Mouse (Mus musculus) thymus, postnatal 10 days (tissue): ENCODE results near the gene Grik5.

Experiments used
- DNase-seq, 2 experiments: peaks; one replicate each; pipeline ENCODE4 v3.0.0; 2021; ENCODE audit warnings: low spot score in 2 of 2

The Grik5 gene

GRCm38 (mm10) chr7:25071979-25072715 is at the start of gene Grik5, which contains the start of gene Zfp574:
TSS of gene Grik5 (minus strand) at chr7:25072346.
TSS of gene Zfp574 (plus strand) at chr7:25072567.
- no peak for DNase-seq

GRCm38 (mm10) chr7:25121240-25121786 is 49.2 kb upstream of the Grik5 start:
- no peak for DNase-seq

GRCm38 (mm10) chr7:25120061-25120834 is 48.1 kb upstream of the Grik5 start:
- DNase-seq, result peak in 1 of 2 experiments; percentile 26

GRCm38 (mm10) chr7:25112956-25113603 is 40.9 kb upstream of the Grik5 start:
- DNase-seq, result no peak

DNA sequence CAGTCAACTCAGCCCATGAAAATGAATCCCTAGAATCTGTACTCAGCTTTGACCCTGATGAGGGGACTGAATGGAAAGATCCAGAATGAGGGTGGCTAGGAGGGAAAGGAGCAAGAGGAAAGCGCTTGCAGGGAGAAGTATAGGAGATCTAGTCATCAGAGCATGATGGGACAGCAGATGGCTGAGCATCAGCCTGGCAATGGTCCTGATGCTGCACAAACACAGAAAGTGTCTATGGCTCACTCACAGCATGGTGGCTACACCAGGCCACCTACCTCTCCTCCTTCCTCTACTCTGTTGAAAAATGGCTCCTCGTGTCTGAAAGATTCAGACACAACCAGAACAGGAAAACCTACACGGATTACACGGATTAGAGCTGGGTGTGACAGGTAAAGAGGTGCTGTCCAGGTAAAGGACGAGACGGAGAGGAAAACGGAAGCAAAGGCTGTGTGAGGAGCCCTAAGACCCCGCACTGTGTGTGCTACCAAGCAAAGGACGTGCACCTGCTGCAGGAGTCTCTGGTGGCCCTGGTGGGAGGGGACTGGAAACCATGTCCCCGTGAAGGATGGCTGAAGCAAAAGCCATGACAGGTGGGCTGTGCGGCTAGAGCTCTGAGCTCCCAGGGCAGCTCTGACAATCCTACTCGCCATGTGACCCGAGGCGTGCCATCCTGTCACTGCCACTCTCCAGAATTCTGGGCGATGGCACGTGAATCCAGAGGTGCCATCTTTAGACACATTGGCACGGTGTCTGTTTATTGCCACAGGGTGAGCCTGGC is 40.2 kb upstream of the Grik5 start:
- no peak for DNase-seq

DNA sequence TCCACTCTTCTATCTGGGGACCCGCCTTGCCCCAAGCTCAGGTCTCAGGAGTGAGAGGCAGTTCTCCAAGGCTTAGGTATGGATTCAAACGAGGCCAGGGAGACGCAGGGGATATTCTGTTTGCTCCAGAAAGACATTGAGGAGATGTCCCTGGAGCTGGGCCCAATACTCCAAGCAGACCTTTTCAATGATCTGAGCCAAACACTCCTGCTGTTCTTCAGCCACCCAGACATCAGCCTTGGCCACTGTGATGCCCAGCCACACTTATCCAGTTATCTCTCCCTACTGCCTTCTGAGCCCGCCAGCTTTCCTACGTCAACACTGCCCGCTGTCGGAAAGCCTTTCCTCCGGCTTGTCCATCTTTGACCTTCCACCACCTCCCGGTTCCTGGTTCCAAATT is 38.2 kb upstream of the Grik5 start:
- DNase-seq, result no peak

GRCm38 (mm10) chr7:25109355-25109754 is 37.2 kb upstream of the Grik5 start:
- DNase-seq, result no peak

DNA sequence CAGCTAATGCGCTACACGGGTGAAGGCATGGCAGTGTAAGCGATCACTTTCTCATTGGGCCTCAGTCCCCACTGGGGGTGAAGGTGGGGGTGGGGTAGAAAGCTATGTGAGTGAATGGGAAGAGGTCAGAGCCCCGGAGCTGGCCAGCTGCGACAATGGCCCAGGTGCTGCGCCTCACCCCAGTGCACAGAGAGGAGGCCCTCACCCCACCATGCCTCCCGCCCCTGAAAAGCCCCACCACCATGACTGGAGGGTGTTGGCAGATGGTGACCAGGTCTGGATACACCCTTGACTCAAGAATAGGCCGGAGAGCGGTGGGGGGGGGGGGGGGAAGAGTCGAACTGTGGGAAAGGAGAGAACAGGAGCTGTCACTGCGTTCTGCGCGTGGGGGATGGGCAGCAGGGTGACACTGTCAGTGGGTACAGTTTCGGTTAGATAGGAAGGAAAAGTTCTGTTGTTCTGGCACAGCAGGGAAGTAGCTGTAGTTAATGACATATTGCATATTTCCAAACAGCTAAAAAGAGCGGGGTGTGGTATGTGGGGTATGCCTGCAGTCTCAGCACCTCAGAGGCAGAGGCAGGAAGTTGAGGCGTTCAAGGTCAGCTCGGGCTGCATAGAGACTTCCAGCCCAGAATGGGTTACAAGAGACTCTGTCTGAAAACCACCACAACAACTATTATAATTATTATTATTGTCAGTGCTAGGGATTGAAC is 34.8 kb upstream of the Grik5 start:
- no peak for DNase-seq

DNA sequence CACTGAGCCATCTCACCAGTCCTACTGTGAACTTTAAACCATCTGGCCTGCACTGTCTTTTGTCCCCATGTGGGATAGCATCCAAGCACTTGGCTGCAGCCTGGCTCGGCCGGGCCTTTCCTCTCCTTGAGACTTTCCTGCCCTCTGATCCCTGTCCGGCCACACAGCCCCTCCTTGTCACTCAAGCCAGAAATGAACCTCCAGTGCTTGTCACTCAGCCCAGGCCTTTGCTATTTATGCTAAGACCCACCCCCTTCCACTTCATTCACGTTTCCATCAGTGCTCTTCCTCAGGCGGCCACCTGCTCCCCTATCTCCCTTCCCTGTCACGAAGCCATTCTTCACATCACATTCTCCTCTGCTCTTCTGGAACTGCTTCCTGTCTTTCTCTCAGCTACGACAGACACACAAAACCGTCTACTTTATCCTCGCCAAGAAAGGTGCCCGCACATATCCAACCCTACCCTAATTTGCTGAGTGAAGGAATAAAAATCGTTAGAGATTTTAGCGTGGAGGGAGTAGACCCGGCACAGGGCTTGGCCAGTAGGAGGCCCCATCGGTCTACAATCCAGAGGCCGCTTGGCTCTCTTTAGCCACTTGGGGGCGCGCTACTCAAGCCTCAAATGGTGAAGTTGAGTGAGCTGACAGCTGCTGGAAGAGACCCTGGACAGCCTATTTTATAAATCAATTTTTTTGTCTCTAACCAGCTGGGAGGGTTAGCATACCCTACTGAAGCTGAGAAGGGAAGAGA is 33.4 kb upstream of the Grik5 start:
- DNase-seq, result peak; percentile 61 to 90

DNA sequence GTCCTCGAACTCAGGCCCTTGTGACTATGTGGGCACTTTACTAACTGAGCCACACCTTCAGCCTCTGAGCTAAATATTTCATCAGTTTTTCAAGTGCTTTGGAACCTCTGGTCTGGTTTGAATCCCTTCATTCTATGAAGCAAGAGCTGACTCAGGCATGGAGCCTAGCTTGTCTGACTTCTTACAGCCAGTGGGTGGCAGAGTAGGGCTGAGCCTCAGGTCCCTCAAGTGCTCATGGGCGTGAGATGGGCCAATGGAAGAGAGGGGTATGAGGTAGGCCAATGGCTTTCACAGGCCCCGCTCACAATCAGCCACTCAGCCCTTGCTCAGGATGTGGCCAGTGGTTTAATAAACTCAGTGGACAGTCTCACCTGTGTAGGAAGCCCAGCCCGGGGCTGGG is 27.4 kb upstream of the Grik5 start:
- DNase-seq, result no peak

GRCm38 (mm10) chr7:25098169-25098568 is 26.0 kb upstream of the Grik5 start:
- no peak for DNase-seq

DNA sequence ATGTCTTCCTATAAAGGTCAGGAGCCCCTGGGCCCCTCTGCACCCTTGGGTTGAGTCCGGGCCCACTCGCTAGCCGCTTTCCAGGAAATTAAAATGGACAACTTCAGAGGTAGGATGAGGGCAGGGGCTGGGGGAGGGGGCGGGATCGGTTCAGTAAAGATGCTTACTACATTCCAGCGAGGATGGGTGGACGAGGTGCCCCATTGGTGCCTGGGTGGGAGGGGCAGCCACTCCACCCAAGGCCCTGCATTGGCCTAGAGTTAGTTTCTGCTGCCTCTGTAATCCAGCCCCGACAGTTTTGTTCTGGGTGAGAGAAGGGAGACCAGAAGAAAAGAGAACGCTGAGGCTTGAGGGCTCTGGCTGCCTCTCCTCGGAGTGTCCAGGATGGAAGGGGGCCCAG is 17.7 kb upstream of the Grik5 start:
- DNase-seq, result no peak

DNA sequence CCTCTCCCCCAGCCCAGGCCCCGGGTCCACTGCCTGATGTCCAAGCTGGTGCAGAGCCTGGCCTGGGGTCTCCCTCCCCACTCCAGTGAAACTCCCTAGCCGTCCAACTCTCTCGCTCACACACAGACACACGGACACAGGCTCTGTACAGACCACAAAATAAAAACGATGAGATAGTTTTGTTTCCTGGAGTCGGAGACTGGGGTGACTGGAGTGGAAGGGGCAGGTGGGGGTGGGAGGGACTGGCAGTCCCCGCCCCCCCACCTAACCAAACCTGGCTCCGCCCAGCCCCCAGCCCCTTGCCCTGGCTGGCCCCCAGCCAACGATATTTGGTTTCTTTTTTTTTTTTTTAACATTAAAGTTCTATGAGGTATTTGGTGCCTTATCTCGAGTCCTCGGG is 16.8 kb upstream of the Grik5 start:
- DNase-seq, result no peak

- DNase-seq, result no peak
Observed at GRCm38 (mm10) chr7:25088531-25088930, 16.4 kb upstream of the Grik5 start.

GRCm38 (mm10) chr7:25087972-25088371 is 15.8 kb upstream of the Grik5 start:
- no peak for DNase-seq

GRCm38 (mm10) chr7:25087256-25087912 is 15.2 kb upstream of the Grik5 start:
- DNase-seq, result no peak

- no peak for DNase-seq
Observed at GRCm38 (mm10) chr7:25086656-25087055, 14.5 kb upstream of the Grik5 start.

DNA sequence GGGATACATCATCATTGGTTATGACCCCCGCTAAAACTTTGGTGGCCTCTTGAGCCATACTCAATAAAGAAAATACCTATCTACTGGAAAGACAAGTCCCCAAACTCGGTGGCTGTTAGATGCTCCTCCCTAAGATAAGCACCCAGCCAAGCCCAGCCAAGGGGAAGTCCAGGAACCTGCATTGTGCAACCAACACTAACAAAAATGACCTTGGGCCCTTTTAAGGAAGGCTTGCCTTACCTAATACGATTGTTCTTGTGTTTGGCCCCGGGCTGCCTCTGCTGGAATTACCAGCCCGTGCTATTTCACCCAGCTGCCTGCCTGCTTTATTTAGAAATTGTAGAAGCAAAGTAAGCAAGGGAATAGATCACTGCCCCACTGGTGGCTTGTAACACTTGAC is 12.5 kb upstream of the Grik5 start:
- no peak for DNase-seq

GRCm38 (mm10) chr7:25082510-25082909 is 10.4 kb upstream of the Grik5 start:
- DNase-seq, result peak in 1 of 2 experiments; percentile 49

DNA sequence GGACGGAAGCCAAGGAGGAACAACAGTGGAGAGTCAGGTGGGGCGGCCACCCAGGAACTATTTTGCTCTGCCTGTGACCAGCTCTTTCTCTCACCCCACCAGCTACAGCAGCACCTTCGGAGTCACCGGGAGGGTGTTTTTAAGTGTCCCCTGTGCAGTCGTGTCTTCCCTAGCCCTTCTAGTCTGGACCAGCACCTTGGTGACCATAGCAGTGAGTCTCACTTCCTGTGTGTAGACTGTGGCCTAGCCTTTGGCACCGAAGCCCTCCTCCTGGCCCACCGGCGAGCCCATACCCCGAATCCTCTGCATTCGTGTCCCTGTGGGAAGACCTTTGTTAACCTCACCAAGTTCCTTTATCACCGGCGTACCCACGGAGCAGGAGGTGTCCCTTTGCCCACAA is 8.3 kb upstream of the Grik5 start:
- DNase-seq, result no peak
